Mouse (Mus musculus) forebrain, embryonic 15.5 days (tissue): Measurements from ENCODE around the gene Agmat. TPM values are rescaled to one million over a fixed set of nuclear protein-coding genes. Genes with fewer than 3 reads are reported as not detected.
"Not testable (repeated sequence)": the region's sequence is repeated elsewhere in the genome, so short reads cannot be mapped to it uniquely, and the experiment has no call there.

ENCODE experiments used
- ATAC-seq: fragments of 200-750 bp; cut with Nextera tagmentation; replicated peaks from 2 replicates; pipeline ENCODE4 v1.8.0; 2017; ENCODE audit warnings: mild to moderate bottlenecking, moderate TSS enrichment, moderate library complexity
- H3K27ac ChIP-seq: fragments of 300-500 bp; sonication (generic); replicated peaks from 2 replicates; pipeline ENCODE4 v1.5.1; 2015; ENCODE audit warnings: mild to moderate bottlenecking, inconsistent platforms
- H3K27me3 ChIP-seq: fragments of 300-500 bp; sonication (generic); 2 replicates; pipeline ENCODE4 v1.6.1; 2015; ENCODE audit warnings: inconsistent platforms
- H3K36me3 ChIP-seq: fragments of 300-500 bp; sonication (generic); 2 replicates; pipeline ENCODE4 v1.6.1; 2015; ENCODE audit warnings: mild to moderate bottlenecking, inconsistent platforms
- H3K4me1 ChIP-seq: fragments of 300-500 bp; sonication (generic); 2 replicates; pipeline ENCODE4 v1.6.1; 2015; ENCODE audit warnings: inconsistent platforms
- H3K4me2 ChIP-seq: fragments of 300-500 bp; sonication (generic); replicated peaks from 2 replicates; pipeline ENCODE4 v1.6.1; 2015; ENCODE audit warnings: mild to moderate bottlenecking, inconsistent platforms
- H3K4me3 ChIP-seq: fragments of 300-500 bp; sonication (generic); 2 replicates; pipeline ENCODE4 v1.5.1; 2015; ENCODE audit warnings: mild to moderate bottlenecking, inconsistent platforms
- H3K9ac ChIP-seq: fragments of 300-500 bp; sonication (generic); replicated peaks from 2 replicates; pipeline ENCODE4 v1.6.1; 2015; ENCODE audit warnings: mild to moderate bottlenecking, inconsistent platforms
- H3K9me3 ChIP-seq: fragments of 300-500 bp; sonication (generic); 2 replicates; pipeline ENCODE4 v1.6.1; 2016; ENCODE audit warnings: inconsistent platforms
- WGBS: fragments of 180-500 bp; shearing (Covaris S2); methylation state at CpG from one replicate; pipeline ENCODE4 v1.1.7; 2015; ENCODE audit warnings: mixed read lengths; 5-methylcytosine and 5-hydroxymethylcytosine counted together
- polyA plus RNA-seq: library from polyadenylated mRNA; unstranded; fragments of >200 nt; fragmentation: Nextera tagmentation; extraction: Ambion mirVana; gene quantifications from 2 replicates; pipeline ENCODE4 v1.2.1, GENCODE M21; 2015

Agmat gene
- polyA plus RNA-seq, 1 experiment from 2014 or later = not detected

- no peak overlapping the region for H3K9ac ChIP-seq
- no peaks in the 10 kb centered on the region for H3K9me3 ChIP-seq
- H3K36me3 ChIP-seq = peaks cover 60% of the 10 kb centered on the region
- ATAC-seq = no peak
- H3K4me1 ChIP-seq = peaks cover 21% of the 10 kb centered on the region
- 90% methylated on average over 3 of the region's 3 CpGs for WGBS
- no peak overlapping the region for H3K4me2 ChIP-seq
- no peak overlapping the region for H3K4me3 ChIP-seq
- no peak overlapping the region for H3K27ac ChIP-seq
- no peaks in the 10 kb centered on the region for H3K27me3 ChIP-seq
Measured at GRCm38 (mm10) chr4:141765008-141765407, 18.5 kb downstream of the Agmat start.

GRCm38 (mm10) chr4:141766316-141766667 is 19.8 kb downstream of the Agmat start:
- ATAC-seq = peak; percentile 53
- 44% methylated on average over 8 of the region's 8 CpGs for WGBS
- Histone ChIP-seq H3K27ac (peak overlapping the region; percentile 84), H3K9ac (no peak overlapping the region; the same call in 1 of the 2 replicates), H3K9me3 (no peaks in the 10 kb centered on the region), H3K4me3 (no peak overlapping the region), H3K27me3 (no peaks in the 10 kb centered on the region), H3K4me1 (peaks cover 21% of the 10 kb centered on the region), H3K36me3 (peaks cover 73% of the 10 kb centered on the region), H3K4me2 (peak overlapping the region; percentile 7; the same call in 1 of the 2 replicates)

GRCm38 (mm10) chr4:141766668-141767352 is 20.3 kb downstream of the Agmat start:
- no peaks in the 10 kb centered on the region for H3K27me3 ChIP-seq
- H3K4me3 ChIP-seq = no peak overlapping the region
- H3K9me3 ChIP-seq = no peaks in the 10 kb centered on the region
- whole genome bisulfite sequencing = 31% methylated on average over 19 of the region's 19 CpGs
- peak overlapping the region; percentile 84 for H3K27ac ChIP-seq
- peaks cover 70% of the 10 kb centered on the region for H3K36me3 ChIP-seq
- ATAC-seq = peak; percentile 78
- H3K4me1 ChIP-seq = peaks cover 21% of the 10 kb centered on the region
- H3K9ac ChIP-seq = no peak overlapping the region; the same call in 1 of the 2 replicates
- H3K4me2 ChIP-seq = peak overlapping the region; percentile 7; the same call in 1 of the 2 replicates

- 70% methylated on average over 19 of the region's 19 CpGs for WGBS
- H3K4me2 ChIP-seq = no peak overlapping the region
- no peaks in the 10 kb centered on the region for H3K27me3 ChIP-seq
- H3K9me3 ChIP-seq = no peaks in the 10 kb centered on the region
- H3K4me3 ChIP-seq = no peak overlapping the region
- H3K27ac ChIP-seq = peak overlapping the region; percentile 84
- peak; percentile 32; the same call in 1 of the 2 replicates for ATAC-seq
- H3K36me3 ChIP-seq = peaks cover 65% of the 10 kb centered on the region
- H3K4me1 ChIP-seq = peaks cover 21% of the 10 kb centered on the region
- H3K9ac ChIP-seq = no peak overlapping the region
Measured at GRCm38 (mm10) chr4:141767353-141768036, 21.0 kb downstream of the Agmat start.

- Histone ChIP-seq H3K27me3 (no peaks in the 10 kb centered on the region), H3K9me3 (no peaks in the 10 kb centered on the region), H3K36me3 (peaks cover 66% of the 10 kb centered on the region), H3K4me1 (peaks cover 21% of the 10 kb centered on the region), H3K4me3 (no peak overlapping the region), H3K27ac (no peak overlapping the region), H3K4me2 (no peak overlapping the region), H3K9ac (no peak overlapping the region)
- no peak for ATAC-seq
- 82% methylated on average over 8 of the region's 8 CpGs for whole genome bisulfite sequencing
Measured at GRCm38 (mm10) chr4:141769501-141770160, 23.2 kb downstream of the Agmat start.

- Histone ChIP-seq H3K4me3 (no peak overlapping the region), H3K4me1 (peaks cover 10% of the 10 kb centered on the region), H3K9me3 (no peaks in the 10 kb centered on the region), H3K27ac (no peak overlapping the region), H3K36me3 (peaks cover 79% of the 10 kb centered on the region), H3K9ac (no peak overlapping the region), H3K27me3 (no peaks in the 10 kb centered on the region), H3K4me2 (no peak overlapping the region)
- no peak for ATAC-seq
- WGBS = 94% methylated on average over 8 of the region's 8 CpGs
Measured at GRCm38 (mm10) chr4:141771823-141772222, 25.4 kb downstream of the Agmat start.

- WGBS = 91% methylated on average over 4 of the region's 4 CpGs
- H3K27ac ChIP-seq, ATAC-seq, H3K27me3 ChIP-seq, H3K4me3 ChIP-seq, H3K9ac ChIP-seq, H3K4me1 ChIP-seq, H3K9me3 ChIP-seq, H3K4me2 ChIP-seq: not testable (repeated sequence)
- peaks cover 82% of the 10 kb centered on the region for H3K36me3 ChIP-seq
Measured at GRCm38 (mm10) chr4:141773019-141773418, 26.5 kb downstream of the Agmat start.

- Histone ChIP-seq H3K27ac (no peak overlapping the region), H3K9ac (no peak overlapping the region), H3K4me3 (no peak overlapping the region), H3K9me3 (no peaks in the 10 kb centered on the region), H3K36me3 (peaks cover 82% of the 10 kb centered on the region), H3K27me3 (no peaks in the 10 kb centered on the region), H3K4me2 (no peak overlapping the region), H3K4me1 (no peaks in the 10 kb centered on the region)
- ATAC-seq = no peak
- WGBS = 90% methylated on average over 8 of the region's 8 CpGs
Measured at GRCm38 (mm10) chr4:141779828-141780227, 33.4 kb downstream of the Agmat start.

GRCm38 (mm10) chr4:141781201-141781985 is 34.9 kb downstream of the Agmat start:
- Histone ChIP-seq H3K27ac (no peak overlapping the region), H3K9ac (no peak overlapping the region), H3K4me2 (no peak overlapping the region), H3K4me3 (no peak overlapping the region), H3K4me1 (no peaks in the 10 kb centered on the region), H3K9me3 (no peaks in the 10 kb centered on the region), H3K27me3 (no peaks in the 10 kb centered on the region), H3K36me3 (peaks cover 75% of the 10 kb centered on the region)
- no peak for ATAC-seq
- WGBS = 96% methylated on average over 8 of the region's 8 CpGs

GRCm38 (mm10) chr4:141784835-141785234 is 38.4 kb downstream of the Agmat start:
- no peaks in the 10 kb centered on the region for H3K27me3 ChIP-seq
- no peaks in the 10 kb centered on the region for H3K9me3 ChIP-seq
- no peak overlapping the region for H3K27ac ChIP-seq
- ATAC-seq = no peak
- 92% methylated on average over 5 of the region's 5 CpGs for WGBS
- H3K4me3 ChIP-seq = no peak overlapping the region
- no peak overlapping the region for H3K9ac ChIP-seq
- peaks cover 49% of the 10 kb centered on the region for H3K36me3 ChIP-seq
- no peak overlapping the region for H3K4me2 ChIP-seq
- peaks cover 6% of the 10 kb centered on the region for H3K4me1 ChIP-seq

- H3K4me2 ChIP-seq = no peak overlapping the region
- ATAC-seq = no peak
- H3K27ac ChIP-seq = no peak overlapping the region
- H3K27me3 ChIP-seq = no peaks in the 10 kb centered on the region
- no peak overlapping the region for H3K9ac ChIP-seq
- H3K36me3 ChIP-seq = peaks cover 38% of the 10 kb centered on the region
- no peaks in the 10 kb centered on the region for H3K9me3 ChIP-seq
- no peak overlapping the region for H3K4me3 ChIP-seq
- H3K4me1 ChIP-seq = peaks cover 12% of the 10 kb centered on the region
- 95% methylated on average over 13 of the region's 13 CpGs for WGBS
Measured at GRCm38 (mm10) chr4:141786141-141786540, 39.7 kb downstream of the Agmat start.

- Histone ChIP-seq H3K9me3 (no peaks in the 10 kb centered on the region), H3K9ac (no peak overlapping the region), H3K36me3 (peaks cover 32% of the 10 kb centered on the region), H3K27me3 (no peaks in the 10 kb centered on the region), H3K4me2 (no peak overlapping the region), H3K4me1 (peaks cover 13% of the 10 kb centered on the region), H3K4me3 (no peak overlapping the region), H3K27ac (no peak overlapping the region)
- WGBS = 73% methylated on average over 6 of the region's 6 CpGs
- ATAC-seq = no peak
Measured at GRCm38 (mm10) chr4:141787046-141787445, 40.6 kb downstream of the Agmat start.
